22 mouse cellular contexts compared by ENCODE assay signal in genomic region chr12:9046674-9047073, GRCm38 (mm10). TPM values are rescaled to one million over a fixed set of nuclear protein-coding genes. Genes with fewer than 3 reads are reported as not detected.
DNase-seq lines count a peak whose midpoint lies in the region; ATAC-seq and TF ChIP-seq lines count a peak whose summit lies in the region.
"Had no signal": no experiment of that assay in that cellular context is flagged by ENCODE, and none has a peak within 500 bp of the region (broad histone marks: within the 10 kb centered on the region; RNA-seq: fewer than 3 reads in every experiment).

No protein-coding gene starts in this region.

- no peaks in the 10 kb centered on the region; the same call in 1 of the 2 replicates for H3K9me3 ChIP-seq in limb, embryonic 13.5 days
- H3K9me3 ChIP-seq in limb, embryonic 10.5 days (replicated peaks), result no peaks in the 10 kb centered on the region
- H3K9me3 ChIP-seq in limb, embryonic 14.5 days (ENCODE audit: control insufficient read depth, low read length), result no peaks in the 10 kb centered on the region
- H3K9me3 ChIP-seq in limb, embryonic 15.5 days, result no peaks in the 10 kb centered on the region
- H3K9me3 ChIP-seq: embryonic facial prominence, embryonic 13.5 days; embryonic facial prominence, embryonic 15.5 days; forebrain, embryonic 10.5 days; forebrain, embryonic 12.5 days had no signal

- 0 out of 2 replicates have a peak, but pooled peaks cover 3% of the 10 kb centered on the region for H3K27me3 ChIP-seq in limb, embryonic 13.5 days
- H3K27me3 ChIP-seq in limb, embryonic 10.5 days (ENCODE audit: low read depth, poor library complexity, severe bottlenecking), result no peaks in the 10 kb centered on the region
- H3K27me3 ChIP-seq in limb, embryonic 14.5 days (ENCODE audit: control insufficient read depth, insufficient read depth, low read length), result no peaks in the 10 kb centered on the region
- no peaks in the 10 kb centered on the region for H3K27me3 ChIP-seq in limb, embryonic 15.5 days
- H3K27me3 ChIP-seq: embryonic facial prominence, embryonic 15.5 days; forebrain, embryonic 12.5 days had no signal

- H3K27ac ChIP-seq in limb, embryonic 13.5 days, result no peak overlapping the region
- no peak overlapping the region for H3K27ac ChIP-seq in limb, embryonic 10.5 days
- H3K27ac ChIP-seq in limb, embryonic 14.5 days (replicated peaks; ENCODE audit: low read depth, low read length), result 0 out of 2 replicates have a peak overlapping the region, but pooled peaks have one; percentile 26
- no peak overlapping the region for H3K27ac ChIP-seq in limb, embryonic 15.5 days
- H3K27ac ChIP-seq: embryonic facial prominence, embryonic 13.5 days; embryonic facial prominence, embryonic 15.5 days; forebrain, embryonic 10.5 days; forebrain, embryonic 12.5 days had no signal

- no peak overlapping the region for H3K9ac ChIP-seq in limb, embryonic 13.5 days
- H3K9ac ChIP-seq in limb, embryonic 14.5 days (ENCODE audit: low read depth, low read length, severe bottlenecking), result no peak overlapping the region
- H3K9ac ChIP-seq in limb, embryonic 15.5 days, result no peak overlapping the region
- H3K9ac ChIP-seq: embryonic facial prominence, embryonic 13.5 days; embryonic facial prominence, embryonic 15.5 days; forebrain, embryonic 12.5 days had no signal

- DNase-seq in limb, embryonic 10.5 days (ENCODE audit: low spot score), result no peak
- DNase-seq in limb, embryonic 14.5 days (ENCODE audit: low spot score), result peak; percentile 33
- no peak for DNase-seq in gastrocnemius, adult 8-10 months (ENCODE audit: low spot score in 2 of 2)
- DNase-seq: adrenal gland, adult 2 months; adrenal gland, postnatal 10 days; adrenal gland, postnatal 25 days; cerebellum, adult 11 months; cerebellum, adult 18-20 months; cerebellum, adult 8-10 months; cerebellum, adult 9-11 months; cerebellum, postnatal 14 days; cerebellum, postnatal 36 days; embryo, embryonic 11 days had no signal

- ATAC-seq in limb, embryonic 13.5 days (ENCODE audit: low FRiP score, low read depth), result peak; percentile 62; the same call in 1 of the 2 replicates
- peak; percentile 60; the same call in 1 of the 2 replicates for ATAC-seq in limb, embryonic 14.5 days (ENCODE audit: low FRiP score, low read depth)
- ATAC-seq in limb, embryonic 15.5 days (ENCODE audit: insufficient number of reproducible peaks, low FRiP score, low TSS enrichment, low read depth), result peak; percentile 28; the same call in 1 of the 2 replicates
- ATAC-seq: forebrain, embryonic 14.5 days; forebrain, embryonic 16.5 days had no signal

- 0 out of 2 replicates have a peak, but pooled peaks cover 3% of the 10 kb centered on the region for H3K36me3 ChIP-seq in limb, embryonic 13.5 days
- H3K36me3 ChIP-seq in limb, embryonic 10.5 days, result peaks cover 6% of the 10 kb centered on the region; the same call in 1 of the 2 replicates
- H3K36me3 ChIP-seq in limb, embryonic 14.5 days (ENCODE audit: control insufficient read depth, insufficient read depth, low read length), result no peaks in the 10 kb centered on the region
- no peaks in the 10 kb centered on the region; the same call in 1 of the 2 replicates for H3K36me3 ChIP-seq in limb, embryonic 15.5 days
- H3K36me3 ChIP-seq: embryonic facial prominence, embryonic 15.5 days; forebrain, embryonic 12.5 days had no signal

- no peak for TF ChIP-seq POLR2A in limb, embryonic 14.5 days (IDR thresholded peaks at IDR 0.05; ENCODE audit: borderline replicate concordance, extremely low read depth, insufficient read depth, insufficient read length)

- WGBS in limb, embryonic 13.5 days, result 53% methylated on average over 4 of the region's 4 CpGs
- WGBS in limb, embryonic 10.5 days, result 84% methylated on average over 4 of the region's 4 CpGs
- 66% methylated on average over 4 of the region's 4 CpGs for WGBS in limb, embryonic 14.5 days
- WGBS in limb, embryonic 15.5 days, result 52% methylated on average over 4 of the region's 4 CpGs

- no peak overlapping the region for H3K4me3 ChIP-seq in limb, embryonic 13.5 days
- no peak overlapping the region for H3K4me3 ChIP-seq in limb, embryonic 10.5 days
- no peak overlapping the region for H3K4me3 ChIP-seq in limb, embryonic 14.5 days (replicated peaks; ENCODE audit: low read length)
- H3K4me3 ChIP-seq in limb, embryonic 15.5 days, result no peak overlapping the region
- H3K4me3 ChIP-seq: embryonic facial prominence, embryonic 13.5 days; embryonic facial prominence, embryonic 15.5 days; erythroblast, embryonic 14.5 days; forebrain, embryonic 10.5 days; forebrain, embryonic 12.5 days had no signal

- H3K4me2 ChIP-seq in limb, embryonic 13.5 days (replicated peaks), result no peak overlapping the region
- H3K4me2 ChIP-seq in limb, embryonic 14.5 days (replicated peaks; ENCODE audit: low read depth, low read length, severe bottlenecking), result no peak overlapping the region
- no peak overlapping the region for H3K4me2 ChIP-seq in limb, embryonic 15.5 days
- H3K4me2 ChIP-seq: embryonic facial prominence, embryonic 13.5 days; embryonic facial prominence, embryonic 15.5 days; forebrain, embryonic 12.5 days had no signal

- peaks cover 13% of the 10 kb centered on the region for H3K4me1 ChIP-seq in limb, embryonic 13.5 days
- H3K4me1 ChIP-seq in limb, embryonic 10.5 days, result peaks cover 21% of the 10 kb centered on the region
- peaks cover 7% of the 10 kb centered on the region for H3K4me1 ChIP-seq in limb, embryonic 14.5 days (ENCODE audit: control insufficient read depth, insufficient read depth, low read length)
- H3K4me1 ChIP-seq in limb, embryonic 15.5 days, result peaks cover 12% of the 10 kb centered on the region

RNA-seq across cellular contexts. Expression of gene Ttc32, which starts 16.9 kb away (rescaled TPM):
- 15.7 and 17.9 TPM in 2 replicates for polyA plus RNA-seq in limb, embryonic 13.5 days (2015; fragmentation: Nextera tagmentation; extraction: Ambion mirVana)
- polyA plus RNA-seq in limb, embryonic 10.5 days (2016; fragmentation: Nextera tagmentation; extraction: Ambion mirVana), result 14.8 and 15.0 TPM in 2 replicates
- 8.4 and 9.1 TPM in 2 replicates for polyA plus RNA-seq in limb, embryonic 14.5 days (2012; rRNA removed)
- polyA plus RNA-seq in limb, embryonic 14.5 days (2014; fragmentation: Nextera tagmentation; extraction: Ambion mirVana), result 13.4 and 15.0 TPM in 2 replicates
- polyA plus RNA-seq in limb, embryonic 15.5 days (2015; fragmentation: Nextera tagmentation; extraction: Ambion mirVana), result 14.4 and 16.6 TPM in 2 replicates
- total RNA-seq in gastrocnemius, adult 8-10 months (2022), result 10 to 100 TPM; 24.7 to 26.7 (median 25.9) TPM
